Mouse (Mus musculus) MEL (cell line): ENCODE data around the gene Pla2g12a. TPM values are rescaled to one million over a fixed set of nuclear protein-coding genes. Genes with fewer than 3 reads are reported as not detected.

ENCODE experiments used
- DNase-seq: peaks from one replicate; pipeline ENCODE4 v3.0.0; 2011; ENCODE audit warnings: low read depth, low spot score
- H3K27ac ChIP-seq: 2 replicates; pipeline ENCODE4 v1.5.1; 2012; ENCODE audit warnings: low read depth, mild to moderate bottlenecking, control low read depth, low read length, moderate library complexity; ENCODE audit not compliant: control insufficient read depth
- H3K27me3 ChIP-seq, 2 experiments: fragments of 150-350 bp in 1 of 2; sonication (generic) in 1 of 2; 2 replicates each; pipeline ENCODE4 v1.6.1; 2012; ENCODE audit warnings: low read length in 2 of 2, mild to moderate bottlenecking in 2 of 2, improper control_type of control experiment in 1 of 2, moderate library complexity in 1 of 2; ENCODE audit not compliant: insufficient read depth in 2 of 2, control insufficient read depth in 1 of 2
- H3K36me3 ChIP-seq, 2 experiments: 2 replicates each; pipeline ENCODE4 v1.6.1; 2012 to 2014; ENCODE audit warnings: low read length in 2 of 2, improper control_type of control experiment in 1 of 2, inconsistent platforms in 1 of 2, mild to moderate bottlenecking in 1 of 2; ENCODE audit not compliant: insufficient read depth in 2 of 2, control insufficient read depth in 1 of 2
- H3K4me1 ChIP-seq, 2 experiments: fragments of 150-350 bp in 1 of 2; sonication (generic) in 1 of 2; 2 replicates each; pipeline ENCODE4 v1.6.1; 2012; ENCODE audit warnings: low read length in 2 of 2, improper control_type of control experiment in 1 of 2, mild to moderate bottlenecking in 1 of 2; ENCODE audit not compliant: insufficient read depth in 2 of 2, control insufficient read depth in 1 of 2
- H3K4me3 ChIP-seq, 2 experiments: fragments of 150-350 bp in 1 of 2; sonication (generic) in 1 of 2; 2 replicates each; pipeline ENCODE4 v1.5.1; 2012; ENCODE audit warnings: low read depth in 2 of 2, low read length in 2 of 2, mild to moderate bottlenecking in 2 of 2, moderate library complexity in 2 of 2, control low read depth in 1 of 2, improper control_type of control experiment in 1 of 2; ENCODE audit not compliant: control insufficient read depth in 1 of 2, insufficient read depth in 1 of 2
- H3K79me2 ChIP-seq: 2 replicates; pipeline ENCODE4 v1.6.1; 2012; ENCODE audit warnings: mild to moderate bottlenecking, low read length, moderate library complexity; ENCODE audit not compliant: control insufficient read depth, poor library complexity, insufficient read depth
- H3K9ac ChIP-seq: 2 replicates; pipeline ENCODE4 v1.6.1; 2012; ENCODE audit warnings: low read depth, mild to moderate bottlenecking, control low read depth, low read length, moderate library complexity; ENCODE audit not compliant: control insufficient read depth, poor library complexity, severe bottlenecking
- H3K9me3 ChIP-seq: fragments of 150-350 bp; sonication (generic); replicated peaks from 2 replicates; pipeline ENCODE4 v1.6.1; 2012; ENCODE audit warnings: mild to moderate bottlenecking, low read length, improper control_type of control experiment, moderate library complexity; ENCODE audit not compliant: insufficient read depth
- CHD1 ChIP-seq: IDR thresholded peaks from 2 replicates; pipeline ENCODE4 v1.6.1; 2012; ENCODE audit warnings: low read depth, mild to moderate bottlenecking, inconsistent platforms, low read length, improper control_type of control experiment
- ELF1 ChIP-seq: IDR thresholded peaks from 2 replicates; pipeline ENCODE4 v1.6.1; 2014; ENCODE audit warnings: low read depth, mild to moderate bottlenecking, inconsistent platforms, low read length, improper control_type of control experiment, moderate library complexity
- ETS1 ChIP-seq: IDR thresholded peaks from 2 replicates; pipeline ENCODE4 v1.6.1; 2012; ENCODE audit warnings: low read depth, mild to moderate bottlenecking, inconsistent platforms, low read length, improper control_type of control experiment, moderate library complexity
- HCFC1 ChIP-seq: IDR thresholded peaks from 2 replicates; pipeline ENCODE4 v1.6.1; 2012; ENCODE audit warnings: low read depth, mild to moderate bottlenecking, inconsistent platforms, low read length, improper control_type of control experiment, moderate library complexity
- MAFK ChIP-seq: IDR thresholded peaks from 2 replicates; pipeline ENCODE4 v1.6.1; 2011; ENCODE audit warnings: low read depth, mild to moderate bottlenecking, low read length, improper control_type of control experiment, borderline replicate concordance
- MXI1 ChIP-seq: IDR thresholded peaks from 2 replicates; pipeline ENCODE4 v1.6.1; 2011; ENCODE audit warnings: mild to moderate bottlenecking, low read depth, low read length, improper control_type of control experiment
- MYB ChIP-seq: IDR thresholded peaks from 2 replicates; pipeline ENCODE4 v1.6.1; 2011; ENCODE audit warnings: mild to moderate bottlenecking, low read depth, low read length, improper control_type of control experiment
- NELFE ChIP-seq: IDR thresholded peaks from 2 replicates; pipeline ENCODE4 v1.6.1; 2011; ENCODE audit warnings: low read depth, low read length, improper control_type of control experiment
- POLR2A ChIP-seq, 2 experiments: IDR thresholded peaks; 2 replicates each; pipeline ENCODE4 v1.6.1; 2011 to 2012; ENCODE audit warnings: low read length in 2 of 2, mild to moderate bottlenecking in 2 of 2, control low read depth in 1 of 2, improper control_type of control experiment in 1 of 2, low read depth in 1 of 2, moderate library complexity in 1 of 2; ENCODE audit not compliant: control insufficient read depth in 1 of 2, insufficient read depth in 1 of 2, poor library complexity in 1 of 2
- POLR2AphosphoS5 ChIP-seq: IDR thresholded peaks from 2 replicates; pipeline ENCODE4 v1.6.1; 2012; ENCODE audit warnings: low read depth, borderline replicate concordance, mild to moderate bottlenecking, inconsistent platforms, low read length, moderate library complexity, mixed read lengths
- RAD21 ChIP-seq: IDR thresholded peaks from 2 replicates; pipeline ENCODE4 v1.6.1; 2011; ENCODE audit warnings: mild to moderate bottlenecking, low read depth, low read length, improper control_type of control experiment
- SIN3A ChIP-seq: IDR thresholded peaks from 2 replicates; pipeline ENCODE4 v1.6.1; 2012; ENCODE audit warnings: low read length, improper control_type of control experiment, inconsistent platforms
- SMC3 ChIP-seq: IDR thresholded peaks from 2 replicates; pipeline ENCODE4 v1.6.1; 2011; ENCODE audit warnings: low read depth, low read length, improper control_type of control experiment
- TCF12 ChIP-seq: IDR thresholded peaks from 2 replicates; pipeline ENCODE4 v1.6.1; 2014; ENCODE audit warnings: low read depth, mild to moderate bottlenecking, inconsistent platforms, low read length, improper control_type of control experiment, moderate library complexity
- USF1 ChIP-seq: IDR thresholded peaks from 2 replicates; pipeline ENCODE4 v1.6.1; 2014; ENCODE audit warnings: low read depth, mild to moderate bottlenecking, inconsistent platforms, low read length, improper control_type of control experiment, moderate library complexity
- USF2 ChIP-seq, 2 experiments: IDR thresholded peaks; 2 replicates each; pipeline ENCODE4 v1.6.1; 2011 to 2012; ENCODE audit warnings: improper control_type of control experiment in 2 of 2, low read length in 2 of 2, borderline replicate concordance in 1 of 2, inconsistent platforms in 1 of 2, low read depth in 1 of 2, mild to moderate bottlenecking in 1 of 2; ENCODE audit not compliant: insufficient read depth in 1 of 2
- ZMIZ1 ChIP-seq: IDR thresholded peaks from 2 replicates; pipeline ENCODE4 v1.6.1; 2012; ENCODE audit warnings: low read depth, mild to moderate bottlenecking, inconsistent platforms, low read length, improper control_type of control experiment, moderate library complexity
- polyA plus RNA-seq, 2 experiments: library from polyadenylated mRNA; stranded (reverse) in 1 of 2; unstranded in 1 of 2; fragments of >175 nt in 1 of 2; fragments of >200 nt in 1 of 2; gene quantifications; 2 replicates each; pipeline versions ENCODE4 v1.2.1 to v1.2.4; 2012; ENCODE audit warnings: low replicate concordance in 2 of 2, low read depth in 1 of 2; ENCODE audit not compliant: insufficient read length in 2 of 2, insufficient read depth in 1 of 2, missing spikeins in 1 of 2
- total RNA-seq: library from RNA; depleted of rRNA; stranded (reverse); fragments of 300-350 nt; gene quantifications from 2 replicates; pipeline ENCODE4 v1.2.3, GENCODE M21; 2012

The Pla2g12a gene
- total and polyA plus RNA-seq, 3 experiments, result 89.8 to 251 (median 93.5) TPM

GRCm38 (mm10) chr3:129901271-129901809 is 22.9 kb downstream of the Pla2g12a start, which contains the start of gene Casp6:
Casp6 (plus strand) TSS chr3:129901425.
- H3K4me1 ChIP-seq, result peaks cover 0 to 18% of the 10 kb centered on the region in 2 experiments; a peak in 3 of 4 replicates
- TF ChIP-seq POLR2A (IDR thresholded peaks at IDR 0.05; ENCODE audit: control insufficient read depth in 1 of 2, insufficient read depth in 1 of 2, low read depth in 1 of 2, low read length in 2 of 2, poor library complexity in 1 of 2), result peak in 1 of 2 experiments; percentile 48; a peak in 1 of 4 replicates
- TF ChIP-seq HCFC1, result peak; percentile 59; the same call in 1 of the 2 replicates
- peak; percentile 77; the same call in 1 of the 2 replicates for TF ChIP-seq MXI1
- no peak for TF ChIP-seq CHD1
- peak; percentile 80 for TF ChIP-seq ELF1
- TF ChIP-seq SMC3, result no peak
- peak; percentile 49 for TF ChIP-seq NELFE
- TF ChIP-seq ZMIZ1, result 0 out of 2 replicates have a peak, but pooled peaks have one; percentile 29
- TF ChIP-seq MYB, result no peak
- 0 out of 2 replicates have a peak, but pooled peaks have one; percentile 14 for TF ChIP-seq TCF12
- TF ChIP-seq SIN3A, result peak; percentile 94
- H3K4me3 ChIP-seq, result peak within 1 kb of the TSS; percentile 74 to 79
- H3K9me3 ChIP-seq, result no peaks in the 10 kb centered on the region
- peak; percentile 91 for DNase-seq
- H3K9ac ChIP-seq, result peak within 1 kb of the TSS; percentile 59
- 0 out of 2 replicates have a peak within 1 kb of the TSS, but pooled peaks have one; percentile 17 for H3K27ac ChIP-seq
- no peaks in the 10 kb centered on the region for H3K79me2 ChIP-seq
- H3K36me3 ChIP-seq, result peaks cover 0 to 10% of the 10 kb centered on the region in 2 experiments; a peak in 2 of 4 replicates
- no peaks in the 10 kb centered on the region for H3K27me3 ChIP-seq

GRCm38 (mm10) chr3:129903369-129903768 is 25.0 kb downstream of the Pla2g12a start:
- H3K4me3 ChIP-seq, result no peak overlapping the region
- H3K79me2 ChIP-seq, result no peaks in the 10 kb centered on the region
- peaks cover 0 to 10% of the 10 kb centered on the region in 2 experiments; a peak in 2 of 4 replicates for H3K36me3 ChIP-seq

GRCm38 (mm10) chr3:129903866-129904265 is 25.5 kb downstream of the Pla2g12a start:
- H3K9ac ChIP-seq, result no peak overlapping the region
- H3K79me2 ChIP-seq, result no peaks in the 10 kb centered on the region
- peaks cover 0 to 10% of the 10 kb centered on the region in 2 experiments; a peak in 2 of 4 replicates for H3K36me3 ChIP-seq
- no peaks in the 10 kb centered on the region for H3K9me3 ChIP-seq
- no peak overlapping the region for H3K4me3 ChIP-seq
- peaks cover 0 to 16% of the 10 kb centered on the region in 2 experiments; a peak in 3 of 4 replicates for H3K4me1 ChIP-seq
- DNase-seq, result no peak
- H3K27ac ChIP-seq, result no peak overlapping the region
- H3K27me3 ChIP-seq, result no peaks in the 10 kb centered on the region
- no peak for TF ChIP-seq POLR2AphosphoS5
- TF ChIP-seq SMC3, result no peak
- TF ChIP-seq SIN3A, result no peak
- no peak for TF ChIP-seq RAD21
- no peak for TF ChIP-seq USF2 (IDR thresholded peaks at IDR 0.05; ENCODE audit: borderline replicate concordance in 1 of 2, insufficient read depth in 1 of 2, low read depth in 1 of 2, low read length in 2 of 2)

More at GRCm38 (mm10) chr3:129903369-129903768, 25.0 kb downstream of the Pla2g12a start:
- TF ChIP-seq USF1, result peak; percentile 57; the same call in 1 of the 2 replicates
- TF ChIP-seq POLR2A (IDR thresholded peaks at IDR 0.05; ENCODE audit: control insufficient read depth in 1 of 2, insufficient read depth in 1 of 2, low read depth in 1 of 2, low read length in 2 of 2, poor library complexity in 1 of 2), result no peak
- TF ChIP-seq MAFK, result no peak
- TF ChIP-seq ETS1, result no peak
- no peak overlapping the region for H3K9ac ChIP-seq
- peaks cover 0 to 18% of the 10 kb centered on the region in 2 experiments; a peak in 3 of 4 replicates for H3K4me1 ChIP-seq
- no peak overlapping the region for H3K27ac ChIP-seq
- no peaks in the 10 kb centered on the region for H3K9me3 ChIP-seq
- no peaks in the 10 kb centered on the region for H3K27me3 ChIP-seq
- DNase-seq, result no peak
